Mouse (Mus musculus) mesoderm, embryonic 11.5 days (tissue): ENCODE measurements at regions not wholly inside any gene's neighbourhood (a gene's known extent, or its start where the extent isn't known, plus 50 kb on each side); places are given as distances from the start of the nearest gene placed in this dataset.
A peak's percentile ranks its signal among the peaks of the same experiment; 100 is the strongest.
"Not testable (repeated sequence)": the region's sequence is repeated elsewhere in the genome, so short reads cannot be mapped to it uniquely, and the experiment has no call there.

Source experiments
- DNase-seq: peaks from one replicate; pipeline ENCODE4 v3.0.0-alpha.2; 2012; ENCODE audit warnings: low read depth, low spot score

- no peak for DNase-seq
Observed at GRCm38 (mm10) chr6:117677821-117678220, 163.2 kb upstream of the Zfp637 start.

GRCm38 (mm10) chr6:117678276-117678675, 162.7 kb upstream of the Zfp637 start:
- no peak for DNase-seq

- DNase-seq: no peak
Observed at GRCm38 (mm10) chr6:117678877-117679276, 162.1 kb upstream of the Zfp637 start.

GRCm38 (mm10) chr6:117686212-117686611, 154.8 kb upstream of the Zfp637 start:
- DNase-seq: no peak

- no peak for DNase-seq
Observed at GRCm38 (mm10) chr6:117687045-117687444, 153.9 kb upstream of the Zfp637 start.

- no peak for DNase-seq
Observed at GRCm38 (mm10) chr6:117688664-117689178, 152.3 kb upstream of the Zfp637 start.

- no peak for DNase-seq
Observed at GRCm38 (mm10) chr6:117700286-117700685, 140.7 kb upstream of the Zfp637 start.

- no peak for DNase-seq
Observed at GRCm38 (mm10) chr6:117701547-117701946, 139.4 kb upstream of the Zfp637 start.

- DNase-seq: no peak
Observed at GRCm38 (mm10) chr6:117706006-117706405, 135.0 kb upstream of the Zfp637 start.

- DNase-seq: no peak
Observed at GRCm38 (mm10) chr6:117709212-117709611, 131.8 kb upstream of the Zfp637 start.

- no peak for DNase-seq
Observed at GRCm38 (mm10) chr6:117715056-117715777, 125.8 kb upstream of the Zfp637 start.

GRCm38 (mm10) chr6:117716422-117716821, 124.6 kb upstream of the Zfp637 start:
- DNase-seq: not testable (repeated sequence)

GRCm38 (mm10) chr6:117752338-117752737, 88.6 kb upstream of the Zfp637 start:
- not testable (repeated sequence) for DNase-seq

- DNase-seq: not testable (repeated sequence)
Observed at GRCm38 (mm10) chr6:117755682-117756081, 85.3 kb upstream of the Zfp637 start.

- DNase-seq: no peak
Observed at GRCm38 (mm10) chr6:117756176-117756575, 84.8 kb upstream of the Zfp637 start.

- DNase-seq: peak; percentile 69
Observed at GRCm38 (mm10) chr6:117758516-117758915, 82.5 kb upstream of the Zfp637 start.

GRCm38 (mm10) chr6:117771506-117771905, 69.5 kb upstream of the Zfp637 start:
- no peak for DNase-seq

- DNase-seq: no peak
Observed at GRCm38 (mm10) chr6:117772396-117772795, 68.6 kb upstream of the Zfp637 start.

GRCm38 (mm10) chr6:117775304-117776050, 65.5 kb upstream of the Zfp637 start:
- no peak for DNase-seq

GRCm38 (mm10) chr6:117778027-117778426, 63.0 kb upstream of the Zfp637 start:
- DNase-seq: no peak

- DNase-seq: no peak
Observed at GRCm38 (mm10) chr6:117778481-117778880, 62.5 kb upstream of the Zfp637 start.

- no peak for DNase-seq
Observed at GRCm38 (mm10) chr6:117779020-117779419, 62.0 kb upstream of the Zfp637 start.
